Mouse (Mus musculus): ENCODE data around the gene Kcnma1.

DNA sequence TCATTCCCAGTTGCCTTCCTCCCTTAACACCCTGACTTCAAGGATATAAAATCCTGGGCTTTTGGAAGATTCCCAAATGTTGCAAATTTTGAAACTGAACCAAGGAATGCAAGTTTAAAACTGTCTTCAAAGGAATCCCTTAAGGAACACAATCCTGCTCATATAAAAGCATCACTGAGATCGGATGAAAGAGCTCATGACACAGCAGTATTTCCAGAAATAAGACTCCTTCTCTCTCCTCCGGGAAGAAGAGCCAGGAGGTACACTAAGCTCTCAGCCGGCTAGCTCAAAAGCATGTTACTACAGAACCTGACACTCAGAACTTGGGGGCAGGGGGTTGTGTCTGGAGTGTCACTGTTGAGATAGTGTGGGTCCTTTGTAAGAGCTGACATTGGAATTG is 325.8 kb downstream of the Kcnma1 start:
- TF ChIP-seq CTCF (IDR thresholded peaks at IDR 0.05; ENCODE audit: low read depth) (no peak), EP300 (IDR thresholded peaks at IDR 0.05; ENCODE audit: low read depth) (no peak)
